Mouse (Mus musculus): ENCODE data around the gene Cacna1a.

DNA sequence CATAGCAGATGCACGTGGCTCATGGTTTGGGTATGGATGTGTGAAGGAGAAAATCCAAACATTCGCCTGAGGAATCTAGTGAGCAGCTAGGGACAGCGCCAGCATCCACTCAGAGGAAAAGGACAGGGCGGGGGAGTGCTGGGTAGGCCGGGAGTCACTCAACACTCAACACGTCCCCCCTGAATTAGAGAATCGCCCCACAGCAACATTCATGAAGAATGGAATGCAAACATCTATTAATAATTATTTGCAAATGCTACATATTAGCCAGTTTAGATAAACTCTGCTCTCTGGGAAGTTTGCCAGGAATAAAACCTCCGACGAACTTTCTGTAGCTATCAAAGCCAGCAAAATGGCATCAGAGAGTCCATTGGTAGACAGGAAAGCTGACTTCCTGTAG lies 533 bp downstream of the Cacna1a start:
- TF ChIP-seq CTCF (IDR thresholded peaks at IDR 0.05; ENCODE audit: borderline replicate concordance, extremely low read depth, insufficient read depth, insufficient read length) = no peak
- TF ChIP-seq POLR2A (IDR thresholded peaks at IDR 0.05; ENCODE audit: borderline replicate concordance, extremely low read depth, insufficient read depth, insufficient read length, poor library complexity, severe bottlenecking) = no peak
